Mouse (Mus musculus): ENCODE measurements around the gene Sdcbp2. TPM values are rescaled to one million over a fixed set of nuclear protein-coding genes. Genes with fewer than 3 reads are reported as not detected.

Sdcbp2 gene
- total and polyA plus RNA-seq, 3 experiments = 0.25 TPM; not detected in 2

DNA sequence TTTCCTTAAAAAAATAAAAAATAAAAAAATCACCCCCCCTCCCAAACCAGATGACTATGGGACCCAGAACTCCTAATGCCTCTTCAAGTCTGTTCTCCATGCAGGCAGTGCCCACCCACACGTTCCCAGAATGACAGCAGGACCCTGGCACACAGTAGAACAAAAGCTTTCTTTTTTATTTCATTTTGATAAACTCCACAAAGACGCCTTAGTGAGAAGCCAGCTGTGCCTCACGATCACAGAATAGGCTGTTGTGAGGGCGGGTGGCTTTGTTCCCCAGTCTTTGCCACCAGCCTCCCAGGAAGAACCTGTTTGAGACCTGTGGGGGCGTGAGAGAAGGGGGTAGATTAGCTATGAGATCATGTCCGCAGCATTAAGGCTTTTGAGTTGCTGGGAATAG lies 27.7 kb upstream of the Sdcbp2 start:
- H3K4me1 ChIP-seq (ENCODE audit: control insufficient read depth in 1 of 2, insufficient read depth in 2 of 2, low read length in 2 of 2) = peaks cover 16 to 41% of the 10 kb centered on the region in 2 experiments
- H3K9me3 ChIP-seq (replicated peaks; ENCODE audit: insufficient read depth, low read length) = no peaks in the 10 kb centered on the region
- H3K9ac ChIP-seq (ENCODE audit: control insufficient read depth, low read depth, low read length, poor library complexity, severe bottlenecking) = peak overlapping the region; percentile 15; the same call in 1 of the 2 replicates
- no peaks in the 10 kb centered on the region for H3K27me3 ChIP-seq (ENCODE audit: control insufficient read depth in 1 of 2, insufficient read depth in 2 of 2, low read length in 2 of 2)
- peak overlapping the region; percentile 27 for H3K27ac ChIP-seq (ENCODE audit: control insufficient read depth, low read depth, low read length)
- H3K79me2 ChIP-seq (ENCODE audit: control insufficient read depth, insufficient read depth, low read length, poor library complexity) = peaks cover 26% of the 10 kb centered on the region
- peaks cover 2 to 39% of the 10 kb centered on the region in 2 experiments; a peak in 3 of 4 replicates for H3K36me3 ChIP-seq (ENCODE audit: control insufficient read depth in 1 of 2, insufficient read depth in 2 of 2, low read length in 2 of 2)
- no peak for DNase-seq (ENCODE audit: low read depth, low spot score)
- H3K4me3 ChIP-seq (ENCODE audit: control insufficient read depth in 1 of 2, insufficient read depth in 1 of 2, low read depth in 2 of 2, low read length in 2 of 2) = no peak overlapping the region
- TF ChIP-seq SIN3A (IDR thresholded peaks at IDR 0.05; ENCODE audit: low read length) = peak; percentile 35; the same call in 1 of the 2 replicates
- TF ChIP-seq MAZ (IDR thresholded peaks at IDR 0.05; ENCODE audit: low read depth, low read length) = no peak

DNA sequence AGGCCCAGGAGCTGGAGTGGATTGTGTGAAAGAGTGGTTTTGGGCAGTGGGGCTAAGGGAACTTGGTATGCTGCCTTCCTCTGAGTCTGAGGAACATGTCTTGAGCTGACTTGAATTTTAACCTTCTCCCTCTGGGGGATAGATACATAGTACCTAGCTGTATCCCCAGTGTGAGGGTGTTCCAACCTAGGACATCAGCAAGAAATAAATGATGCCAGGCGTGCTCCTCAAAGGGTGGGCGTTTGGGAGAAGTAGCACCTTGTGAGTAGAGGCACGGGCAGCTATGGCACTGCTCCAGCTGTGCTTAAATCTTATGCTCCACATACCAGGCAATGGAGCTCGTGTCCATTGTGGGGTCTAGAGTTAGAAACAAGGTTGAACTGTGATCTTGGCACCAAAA lies 25.9 kb upstream of the Sdcbp2 start:
- Histone ChIP-seq H3K36me3 (ENCODE audit: control insufficient read depth in 1 of 2, insufficient read depth in 2 of 2, low read length in 2 of 2) (peaks cover 2 to 28% of the 10 kb centered on the region in 2 experiments; a peak in 3 of 4 replicates), H3K79me2 (ENCODE audit: control insufficient read depth, insufficient read depth, low read length, poor library complexity) (peaks cover 26% of the 10 kb centered on the region), H3K27ac (ENCODE audit: control insufficient read depth, low read depth, low read length) (no peak overlapping the region), H3K9ac (ENCODE audit: control insufficient read depth, low read depth, low read length, poor library complexity, severe bottlenecking) (no peak overlapping the region), H3K9me3 (replicated peaks; ENCODE audit: insufficient read depth, low read length) (no peaks in the 10 kb centered on the region), H3K4me1 (ENCODE audit: control insufficient read depth in 1 of 2, insufficient read depth in 2 of 2, low read length in 2 of 2) (peaks cover 16 to 35% of the 10 kb centered on the region in 2 experiments), H3K27me3 (ENCODE audit: control insufficient read depth in 1 of 2, insufficient read depth in 2 of 2, low read length in 2 of 2) (no peaks in the 10 kb centered on the region), H3K4me3 (ENCODE audit: control insufficient read depth in 1 of 2, insufficient read depth in 1 of 2, low read depth in 2 of 2, low read length in 2 of 2) (no peak overlapping the region)
- TF ChIP-seq EP300 (IDR thresholded peaks at IDR 0.05; ENCODE audit: low read depth in 1 of 2, low read length in 2 of 2) (no peak), BHLHE40 (IDR thresholded peaks at IDR 0.05; ENCODE audit: borderline replicate concordance, low read depth, low read length) (no peak)
- no peak for DNase-seq (ENCODE audit: low read depth, low spot score)

DNA sequence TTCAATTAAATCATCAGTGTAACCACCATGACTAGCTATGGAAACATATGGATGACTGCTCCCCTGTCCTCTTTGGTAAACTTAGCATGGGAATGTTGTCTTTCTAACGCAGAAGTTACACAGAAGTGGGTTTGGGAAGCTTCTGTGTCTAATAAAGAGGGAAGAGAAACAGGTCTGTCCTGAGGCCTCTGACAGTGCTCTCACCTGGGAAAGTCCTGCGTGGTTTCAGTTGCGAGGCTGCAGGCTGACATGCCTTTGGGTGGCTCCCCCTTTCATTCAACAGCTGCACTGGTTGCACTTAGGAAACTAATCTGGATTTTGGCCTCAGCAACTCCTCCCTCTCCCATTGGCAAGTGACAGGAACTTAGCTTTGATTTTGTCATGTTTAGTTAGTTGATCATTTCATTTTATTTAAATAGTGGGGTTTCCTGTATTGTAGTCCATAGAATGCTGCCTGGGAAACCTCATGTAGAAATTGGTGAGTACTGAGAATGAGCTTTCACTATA lies 22.8 kb upstream of the Sdcbp2 start:
- no peak for TF ChIP-seq CHD1 (IDR thresholded peaks at IDR 0.05; ENCODE audit: low read depth, low read length)
- no peak for TF ChIP-seq ELF1 (IDR thresholded peaks at IDR 0.05; ENCODE audit: low read depth, low read length)
- no peak for TF ChIP-seq USF2 (IDR thresholded peaks at IDR 0.05; ENCODE audit: borderline replicate concordance in 1 of 2, insufficient read depth in 1 of 2, low read depth in 1 of 2, low read length in 2 of 2)
- TF ChIP-seq SMC3 (IDR thresholded peaks at IDR 0.05; ENCODE audit: low read depth, low read length) = no peak
- TF ChIP-seq HCFC1 (IDR thresholded peaks at IDR 0.05; ENCODE audit: low read depth, low read length) = no peak
- TF ChIP-seq MXI1 (IDR thresholded peaks at IDR 0.05; ENCODE audit: low read depth, low read length) = no peak
- TF ChIP-seq RCOR1 (IDR thresholded peaks at IDR 0.05; ENCODE audit: low read depth, low read length) = no peak
- TF ChIP-seq TBP (IDR thresholded peaks at IDR 0.05; ENCODE audit: low read depth, low read length) = no peak
- no peak for TF ChIP-seq CTCF (IDR thresholded peaks at IDR 0.05 in 2 of 3, conservative IDR thresholded peaks at IDR 0.05 in 1 of 3; ENCODE audit: control insufficient read depth in 1 of 3, insufficient read depth in 1 of 3, low read depth in 2 of 3, low read length in 3 of 3, poor library complexity in 1 of 3, severe bottlenecking in 1 of 3)
- TF ChIP-seq BHLHE40 (IDR thresholded peaks at IDR 0.05; ENCODE audit: borderline replicate concordance, low read depth, low read length) = no peak
- TF ChIP-seq NRF1 (IDR thresholded peaks at IDR 0.05; ENCODE audit: insufficient read depth, low read depth, low read length, poor library complexity, severe bottlenecking) = no peak
- TF ChIP-seq POLR2AphosphoS5 (IDR thresholded peaks at IDR 0.05; ENCODE audit: borderline replicate concordance, low read depth, low read length) = no peak
- TF ChIP-seq GATA1 (IDR thresholded peaks at IDR 0.05; ENCODE audit: low read depth, low read length) = no peak
- no peak for TF ChIP-seq CHD2 (IDR thresholded peaks at IDR 0.05; ENCODE audit: low read length)
- TF ChIP-seq GABPA (IDR thresholded peaks at IDR 0.05; ENCODE audit: low read depth, low read length) = no peak
- TF ChIP-seq MYB (IDR thresholded peaks at IDR 0.05; ENCODE audit: low read depth, low read length) = no peak
- TF ChIP-seq NELFE (IDR thresholded peaks at IDR 0.05; ENCODE audit: low read depth, low read length) = no peak
- no peak for TF ChIP-seq ZMIZ1 (IDR thresholded peaks at IDR 0.05; ENCODE audit: low read depth, low read length)
- no peak for TF ChIP-seq ZKSCAN1 (IDR thresholded peaks at IDR 0.05; ENCODE audit: low read depth, low read length)
- TF ChIP-seq MAFK (IDR thresholded peaks at IDR 0.05; ENCODE audit: borderline replicate concordance, low read depth, low read length) = no peak
- peaks cover 5 to 17% of the 10 kb centered on the region in 2 experiments for H3K36me3 ChIP-seq (ENCODE audit: control insufficient read depth in 1 of 2, insufficient read depth in 2 of 2, low read length in 2 of 2)
- H3K4me3 ChIP-seq (ENCODE audit: control insufficient read depth in 1 of 2, insufficient read depth in 1 of 2, low read depth in 2 of 2, low read length in 2 of 2) = no peak overlapping the region
- DNase-seq (ENCODE audit: low read depth, low spot score) = no peak
- no peaks in the 10 kb centered on the region for H3K9me3 ChIP-seq (replicated peaks; ENCODE audit: insufficient read depth, low read length)
- no peak overlapping the region for H3K27ac ChIP-seq (ENCODE audit: control insufficient read depth, low read depth, low read length)
- peaks cover 18% of the 10 kb centered on the region for H3K79me2 ChIP-seq (ENCODE audit: control insufficient read depth, insufficient read depth, low read length, poor library complexity)
- H3K9ac ChIP-seq (ENCODE audit: control insufficient read depth, low read depth, low read length, poor library complexity, severe bottlenecking) = no peak overlapping the region
- peaks cover 6 to 18% of the 10 kb centered on the region in 2 experiments; a peak in 3 of 4 replicates for H3K4me1 ChIP-seq (ENCODE audit: control insufficient read depth in 1 of 2, insufficient read depth in 2 of 2, low read length in 2 of 2)
- no peaks in the 10 kb centered on the region for H3K27me3 ChIP-seq (ENCODE audit: control insufficient read depth in 1 of 2, insufficient read depth in 2 of 2, low read length in 2 of 2)

Measured in MEL (cell line).